Mouse (Mus musculus) thymus, postnatal 14 days (tissue): ENCODE results near the gene Snx32.

Source experiments
- DNase-seq: peaks from one replicate; pipeline ENCODE4 v3.0.0; 2021

Snx32 gene

GRCm38 (mm10) chr19:5455037-5455436, 55.3 kb downstream of the Snx32 start:
- no peak for DNase-seq

- DNase-seq, result no peak
Observed at GRCm38 (mm10) chr19:5451766-5452165, 58.6 kb downstream of the Snx32 start.

GRCm38 (mm10) chr19:5449673-5450072, 60.7 kb downstream of the Snx32 start:
- no peak for DNase-seq

- DNase-seq, result no peak
Observed at GRCm38 (mm10) chr19:5448354-5449150, 61.8 kb downstream of the Snx32 start.

- peak; percentile 90 for DNase-seq
Observed at GRCm38 (mm10) chr19:5447515-5448353, 62.6 kb downstream of the Snx32 start, which contains the start of gene Fosl1. TSS of gene Fosl1 (plus strand) at chr19:5447547.

- no peak for DNase-seq
Observed at GRCm38 (mm10) chr19:5445747-5446146, 64.6 kb downstream of the Snx32 start.

- no peak for DNase-seq
Observed at GRCm38 (mm10) chr19:5444954-5445353, 65.4 kb downstream of the Snx32 start.

GRCm38 (mm10) chr19:5444371-5444908, 65.9 kb downstream of the Snx32 start:
- no peak for DNase-seq
